8 mouse cellular contexts compared by ENCODE assay signal in the genomic region with DNA sequence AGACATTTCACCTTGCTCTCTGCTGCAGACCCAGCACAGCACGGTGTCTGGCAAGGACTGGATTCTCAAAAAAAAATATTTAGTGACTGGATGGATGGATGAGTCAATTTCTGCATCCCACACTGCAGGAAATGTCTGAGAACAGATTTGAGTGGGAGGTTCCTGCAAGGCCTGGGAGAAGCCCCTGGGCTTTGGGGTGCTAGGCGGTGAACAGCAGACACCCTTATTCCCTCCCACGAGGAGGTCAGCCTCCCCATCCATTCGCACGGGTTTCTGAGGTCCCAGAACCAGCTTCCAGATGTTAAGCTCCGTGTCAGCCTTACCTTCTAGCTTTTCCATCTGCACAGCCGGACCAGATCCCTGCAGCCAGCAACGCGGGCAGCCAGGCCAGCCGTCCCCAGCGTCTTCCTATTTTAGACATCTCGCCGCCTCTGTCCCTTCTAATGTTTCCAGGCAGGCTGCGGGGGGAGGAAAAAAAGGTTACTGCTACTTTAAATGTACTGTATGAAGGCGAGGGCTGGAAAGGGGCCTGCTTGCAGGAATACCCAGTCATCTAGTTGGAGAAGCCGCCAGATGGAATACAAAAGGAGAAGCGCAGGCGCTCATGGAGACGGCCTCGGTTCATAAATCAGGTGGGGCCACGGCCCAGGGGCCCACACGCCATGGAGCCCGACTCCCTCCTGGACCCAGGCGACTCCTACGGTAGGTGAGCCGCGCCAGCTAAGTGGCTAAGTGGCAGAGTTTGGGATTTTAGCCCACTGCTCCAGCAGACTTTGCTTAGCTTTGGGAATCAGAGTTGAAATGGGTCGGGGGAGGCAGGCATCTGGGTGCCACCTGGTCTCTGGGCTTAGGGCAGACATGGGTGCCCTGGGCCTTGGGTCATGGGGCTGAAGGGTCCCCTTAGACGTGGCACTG. TPM values are rescaled to one million over a fixed set of nuclear protein-coding genes. Genes with fewer than 3 reads are reported as not detected.
DNase-seq lines count a peak whose midpoint lies in the region; ATAC-seq and TF ChIP-seq lines count a peak whose summit lies in the region.

Dab2ip (plus strand) TSS at position 356 of the 915 bp plus-strand sequence.

- H3K27me3 ChIP-seq in ES-Bruce4 (ENCODE audit: control insufficient read depth, insufficient read depth, low read length, poor library complexity, severe bottlenecking) = no peaks in the 10 kb centered on the region
- H3K27me3 ChIP-seq in embryonic facial prominence, embryonic 15.5 days = no peaks in the 10 kb centered on the region
- no peaks in the 10 kb centered on the region for H3K27me3 ChIP-seq in heart, embryonic 12.5 days (replicated peaks)
- no peaks in the 10 kb centered on the region for H3K27me3 ChIP-seq in midbrain, embryonic 15.5 days (replicated peaks)

- H3K36me3 ChIP-seq in ES-Bruce4 (ENCODE audit: control insufficient read depth, insufficient read depth, low read length, poor library complexity, severe bottlenecking) = no peaks in the 10 kb centered on the region
- no peaks in the 10 kb centered on the region for H3K36me3 ChIP-seq in embryonic facial prominence, embryonic 15.5 days
- H3K36me3 ChIP-seq in heart, embryonic 12.5 days = no peaks in the 10 kb centered on the region
- no peaks in the 10 kb centered on the region for H3K36me3 ChIP-seq in midbrain, embryonic 15.5 days (replicated peaks)

- TF ChIP-seq POLR2A in ES-Bruce4 (IDR thresholded peaks at IDR 0.05; ENCODE audit: insufficient read depth, low read length) = no peak

- peak within 1 kb of the TSS; percentile 13 for H3K4me3 ChIP-seq in ES-Bruce4 (ENCODE audit: low read depth, low read length)
- peak within 1 kb of the TSS; percentile 31 for H3K4me3 ChIP-seq in embryonic facial prominence, embryonic 15.5 days (replicated peaks)
- peak within 1 kb of the TSS; percentile 33 for H3K4me3 ChIP-seq in heart, embryonic 12.5 days
- H3K4me3 ChIP-seq in midbrain, embryonic 15.5 days = no peak within 1 kb of the TSS

- no peak for TF ChIP-seq CTCF in ES-Bruce4 (IDR thresholded peaks at IDR 0.05; ENCODE audit: low read depth, low read length)

- H3K9me3 ChIP-seq in ES-Bruce4 (replicated peaks; ENCODE audit: control insufficient read depth, insufficient read depth, low read length, poor library complexity, severe bottlenecking) = no peaks in the 10 kb centered on the region
- H3K9me3 ChIP-seq in embryonic facial prominence, embryonic 15.5 days (replicated peaks) = no peaks in the 10 kb centered on the region
- no peaks in the 10 kb centered on the region for H3K9me3 ChIP-seq in heart, embryonic 12.5 days (replicated peaks)
- H3K9me3 ChIP-seq in midbrain, embryonic 15.5 days = no peaks in the 10 kb centered on the region

- peak; percentile 38 for DNase-seq in ZHBTc4 (ENCODE audit: low read depth, low spot score)
- peak; percentile 67 to 71 for DNase-seq in layer of hippocampus, adult 8-10 months (ENCODE audit: low spot score in 2 of 2)
- DNase-seq in urinary bladder, postnatal 10 days (ENCODE audit: low spot score) = no peak

- H3K27ac ChIP-seq in ES-Bruce4 (ENCODE audit: insufficient read depth, low read length) = no peak within 1 kb of the TSS
- peak within 1 kb of the TSS; percentile 87 for H3K27ac ChIP-seq in embryonic facial prominence, embryonic 15.5 days (replicated peaks)
- H3K27ac ChIP-seq in heart, embryonic 12.5 days (ENCODE audit: poor library complexity, severe bottlenecking) = peak within 1 kb of the TSS; percentile 66
- H3K27ac ChIP-seq in midbrain, embryonic 15.5 days = no peak within 1 kb of the TSS

- peak within 1 kb of the TSS; percentile 44 for H3K4me2 ChIP-seq in embryonic facial prominence, embryonic 15.5 days (replicated peaks)
- peak within 1 kb of the TSS; percentile 57 for H3K4me2 ChIP-seq in heart, embryonic 12.5 days
- no peak within 1 kb of the TSS for H3K4me2 ChIP-seq in midbrain, embryonic 15.5 days

- no peaks in the 10 kb centered on the region for H3K4me1 ChIP-seq in ES-Bruce4 (ENCODE audit: control insufficient read depth, insufficient read depth, low read length)
- H3K4me1 ChIP-seq in embryonic facial prominence, embryonic 15.5 days = peaks cover 43% of the 10 kb centered on the region
- H3K4me1 ChIP-seq in heart, embryonic 12.5 days (replicated peaks) = peaks cover 52% of the 10 kb centered on the region
- H3K4me1 ChIP-seq in midbrain, embryonic 15.5 days = peaks cover 12% of the 10 kb centered on the region

- whole genome bisulfite sequencing in embryonic facial prominence, embryonic 15.5 days = 28% methylated on average over 29 of the region's 29 CpGs
- 50% methylated on average over 29 of the region's 29 CpGs for WGBS in heart, embryonic 12.5 days
- WGBS in midbrain, embryonic 15.5 days = 66% methylated on average over 29 of the region's 29 CpGs

- TF ChIP-seq EP300 in ES-Bruce4 (IDR thresholded peaks at IDR 0.05; ENCODE audit: insufficient read depth, low read depth, low read length) = no peak

- peak within 1 kb of the TSS; percentile 46 for H3K9ac ChIP-seq in ES-Bruce4 (ENCODE audit: low read depth, poor library complexity, severe bottlenecking)
- H3K9ac ChIP-seq in embryonic facial prominence, embryonic 15.5 days = no peak within 1 kb of the TSS; the same call in 1 of the 2 replicates
- H3K9ac ChIP-seq in heart, embryonic 12.5 days = peak within 1 kb of the TSS; percentile 75
- H3K9ac ChIP-seq in midbrain, embryonic 15.5 days = no peak within 1 kb of the TSS

- ATAC-seq in embryonic facial prominence, embryonic 15.5 days (ENCODE audit: insufficient number of reproducible peaks, low FRiP score, low TSS enrichment, low read depth) = peak; percentile 20; the same call in 1 of the 2 replicates
- no peak for ATAC-seq in heart, embryonic 12.5 days (ENCODE audit: insufficient number of reproducible peaks, low FRiP score)
- ATAC-seq in midbrain, embryonic 15.5 days (replicated peaks) = 0 out of 2 replicates have a peak, but pooled peaks have one; percentile 44
- ATAC-seq in CD4-positive, CD25-positive, alpha-beta regulatory T cell, adult 4 months = no peak

RNA-seq across cellular contexts. Expression of gene Dab2ip, which starts in this region (rescaled TPM):
- 29.4 and 37.3 TPM in 2 replicates for polyA plus RNA-seq in ES-Bruce4 (2011; ENCODE audit: insufficient read depth, insufficient read length, low read depth, missing spikeins)
- polyA plus RNA-seq in embryonic facial prominence, embryonic 15.5 days (2015; fragmentation: Nextera tagmentation; extraction: Ambion mirVana) = 67.9 and 72.0 TPM in 2 replicates
- polyA plus RNA-seq in heart, embryonic 12.5 days (2016; fragmentation: Nextera tagmentation; extraction: Ambion mirVana) = 55.6 and 62.5 TPM in 2 replicates
- 10 to 100 TPM; 87.5 to 90.5 (median 89.7) TPM for total RNA-seq in layer of hippocampus, adult 8-10 months (2022)
- 75.5 and 79.7 TPM in 2 replicates for polyA plus RNA-seq in midbrain, embryonic 15.5 days (2015; fragmentation: Nextera tagmentation; extraction: Ambion mirVana)
- polyA plus RNA-seq in CD4-positive, CD25-positive, alpha-beta regulatory T cell, adult 4 months (2017; shearing (Covaris generic)) = under 1 TPM; 0.30 to 0.53 TPM

Comparison
In these comparisons a context has a peak if more than half of its experiments do, and no peak if none do; other contexts are left out.
1. RNA of gene Dab2ip (polyA plus RNA-seq): 75.5 to 79.7 TPM in midbrain, embryonic 15.5 days, 67.9 to 72.0 TPM in embryonic facial prominence, embryonic 15.5 days, 55.6 to 62.5 TPM in heart, embryonic 12.5 days and 29.4 to 37.3 TPM in ES-Bruce4; 0.30 to 0.53 TPM in CD4-positive, CD25-positive, alpha-beta regulatory T cell, adult 4 months; every median in the first group is over 10 times any median in the second.
2. H3K27ac ChIP-seq: peak in embryonic facial prominence, embryonic 15.5 days (single experiment) and heart, embryonic 12.5 days (single experiment); none in ES-Bruce4 (single experiment) and midbrain, embryonic 15.5 days (single experiment).
3. H3K9ac ChIP-seq: peak in ES-Bruce4 (single experiment) and heart, embryonic 12.5 days (single experiment); none in embryonic facial prominence, embryonic 15.5 days (single experiment) and midbrain, embryonic 15.5 days (single experiment).
4. ATAC-seq: peak in embryonic facial prominence, embryonic 15.5 days (single experiment) and midbrain, embryonic 15.5 days (single experiment); none in heart, embryonic 12.5 days (single experiment) and CD4-positive, CD25-positive, alpha-beta regulatory T cell, adult 4 months (single experiment).